ENCODE assay signal across 8 mouse cellular contexts in genomic region chr13:23586940-23587225, GRCm38 (mm10). TPM values are rescaled to one million over a fixed set of nuclear protein-coding genes. Genes with fewer than 3 reads are reported as not detected.
DNase-seq lines count a peak whose midpoint lies in the region; ATAC-seq and TF ChIP-seq lines count a peak whose summit lies in the region.

No protein-coding gene starts in this region.

- TF ChIP-seq POLR2A in cerebellum, adult 2 months (IDR thresholded peaks at IDR 0.05; ENCODE audit: borderline replicate concordance, insufficient read depth, low read length), result no peak

- H3K4me1 ChIP-seq in kidney, embryonic 15.5 days, result peaks cover 31% of the 10 kb centered on the region
- peaks cover 11% of the 10 kb centered on the region; the same call in 1 of the 2 replicates for H3K4me1 ChIP-seq in brown adipose tissue, adult 24 weeks (ENCODE audit: control insufficient read depth, insufficient read depth, insufficient read length, low read length)
- H3K4me1 ChIP-seq in cerebellum, adult 2 months (ENCODE audit: control insufficient read depth, insufficient read depth, low read length), result no peaks in the 10 kb centered on the region

- no peak for ATAC-seq in kidney, embryonic 15.5 days (replicated peaks; ENCODE audit: low FRiP score)

- no peak for DNase-seq in kidney, postnatal 25 days
- DNase-seq in induced T-regulatory cell, adult 2 months (ENCODE audit: low read depth), result peak; percentile 58
- DNase-seq in naive thymus-derived CD4-positive, alpha-beta T cell, adult 2 months (ENCODE audit: low read depth), result peak; percentile 30
- DNase-seq in layer of hippocampus, adult 9-10 months (ENCODE audit: low spot score), result no peak
- DNase-seq in cerebellum, adult 2 months, result no peak
- DNase-seq in left cerebral cortex, postnatal 4 days, result no peak

- WGBS in kidney, embryonic 15.5 days, result 3% methylated on average over 1 of the region's 1 CpGs
- 14% methylated on average over 1 of the region's 1 CpGs for whole genome bisulfite sequencing in cerebellum, adult 2 months

- no peaks in the 10 kb centered on the region for H3K9me3 ChIP-seq in kidney, embryonic 15.5 days (replicated peaks)

- intact Hi-C loops in left cerebral cortex, postnatal 4 days (cut with DNase I), result no loop called here

- H3K4me3 ChIP-seq in kidney, embryonic 15.5 days (replicated peaks), result peak overlapping the region; percentile 49
- peak overlapping the region; percentile 66 for H3K4me3 ChIP-seq in brown adipose tissue, adult 24 weeks (ENCODE audit: insufficient read depth, low read depth, low read length)
- H3K4me3 ChIP-seq in cerebellum, adult 2 months (replicated peaks; ENCODE audit: insufficient read depth, low read depth, low read length), result no peak overlapping the region

- peak overlapping the region; percentile 53 for H3K9ac ChIP-seq in kidney, embryonic 15.5 days

- no peaks in the 10 kb centered on the region for H3K36me3 ChIP-seq in kidney, embryonic 15.5 days

- no peak for TF ChIP-seq CTCF in cerebellum, adult 2 months (IDR thresholded peaks at IDR 0.05; ENCODE audit: borderline replicate concordance, insufficient read depth, low read depth, low read length)

- peak overlapping the region; percentile 59 for H3K4me2 ChIP-seq in kidney, embryonic 15.5 days

- H3K27ac ChIP-seq in kidney, embryonic 15.5 days, result peak overlapping the region; percentile 98
- no peak overlapping the region for H3K27ac ChIP-seq in brown adipose tissue, adult 24 weeks (replicated peaks; ENCODE audit: low read depth, low read length)
- H3K27ac ChIP-seq in cerebellum, adult 2 months (ENCODE audit: insufficient read depth, low read length), result no peak overlapping the region

- H3K27me3 ChIP-seq in kidney, embryonic 15.5 days, result no peaks in the 10 kb centered on the region
- no peaks in the 10 kb centered on the region for H3K27me3 ChIP-seq in cerebellum, adult 2 months (ENCODE audit: control insufficient read depth, insufficient read depth, low read length)

RNA-seq across cellular contexts. Expression of gene Hist1h4d, which starts 5.5 kb away (rescaled TPM):
- polyA plus RNA-seq in kidney, embryonic 15.5 days (2015; fragmentation: Nextera tagmentation; extraction: Ambion mirVana), result 123 and 142 TPM in 2 replicates
- not detected in 2 replicates for polyA plus RNA-seq in brown adipose tissue, adult 24 weeks (2012; ENCODE audit: insufficient read depth, insufficient read length, missing spikeins)
- 5.8 and 8.0 TPM in 2 replicates for polyA plus RNA-seq in cerebellum, adult 2 months (2012; rRNA removed)
- total RNA-seq in left cerebral cortex, postnatal 4 days (2021), result 100 to 1,000 TPM; 177 to 192 TPM

RNA-seq across cellular contexts. Expression of gene Hist1h3d, which starts 11.3 kb away (rescaled TPM):
- 6.5 and 7.5 TPM in 2 replicates for polyA plus RNA-seq in kidney, embryonic 15.5 days (2015; fragmentation: Nextera tagmentation; extraction: Ambion mirVana)
- 1.1 and 2.5 TPM in 2 replicates for polyA plus RNA-seq in brown adipose tissue, adult 24 weeks (2012; ENCODE audit: insufficient read depth, insufficient read length, missing spikeins)
- polyA plus RNA-seq in cerebellum, adult 2 months (2012; rRNA removed), result 2.0 and 2.8 TPM in 2 replicates
- 10 to 100 TPM; 18.8 to 24.3 TPM for total RNA-seq in left cerebral cortex, postnatal 4 days (2021)

RNA-seq across cellular contexts. Expression of gene Hist1h2ad, which starts 12.7 kb away (rescaled TPM):
- polyA plus RNA-seq in kidney, embryonic 15.5 days (2015; fragmentation: Nextera tagmentation; extraction: Ambion mirVana), result 3.6 TPM in 2 replicates
- polyA plus RNA-seq in brown adipose tissue, adult 24 weeks (2012; ENCODE audit: insufficient read depth, insufficient read length, missing spikeins), result not detected in 2 replicates
- 1.2 and 1.9 TPM in 2 replicates for polyA plus RNA-seq in cerebellum, adult 2 months (2012; rRNA removed)
- 10 to 100 TPM; 18.6 to 25.5 TPM for total RNA-seq in left cerebral cortex, postnatal 4 days (2021)

RNA-seq across cellular contexts. Expression of gene Hist1h2bf, which starts 12.9 kb away (rescaled TPM):
- 6.0 and 6.9 TPM in 2 replicates for polyA plus RNA-seq in kidney, embryonic 15.5 days (2015; fragmentation: Nextera tagmentation; extraction: Ambion mirVana)
- 4.4 TPM in 1 of 2 replicates, not detected in the other for polyA plus RNA-seq in brown adipose tissue, adult 24 weeks (2012; ENCODE audit: insufficient read depth, insufficient read length, missing spikeins)
- 0.65 and 0.98 TPM in 2 replicates for polyA plus RNA-seq in cerebellum, adult 2 months (2012; rRNA removed)
- 100 to 1,000 TPM in 1 of 2 experiments, 10 to 100 TPM in 1; 87.5 to 105 TPM for total RNA-seq in left cerebral cortex, postnatal 4 days (2021)

RNA-seq across cellular contexts. Expression of gene Hist1h2bg, which starts 15.7 kb away (rescaled TPM):
- polyA plus RNA-seq in kidney, embryonic 15.5 days (2015; fragmentation: Nextera tagmentation; extraction: Ambion mirVana), result 10.6 and 10.9 TPM in 2 replicates
- not detected in 2 replicates for polyA plus RNA-seq in brown adipose tissue, adult 24 weeks (2012; ENCODE audit: insufficient read depth, insufficient read length, missing spikeins)
- polyA plus RNA-seq in cerebellum, adult 2 months (2012; rRNA removed), result 7.3 and 9.3 TPM in 2 replicates
- 100 to 1,000 TPM; 203 to 225 TPM for total RNA-seq in left cerebral cortex, postnatal 4 days (2021)

Comparison
In these comparisons a context has a peak if more than half of its experiments do, and no peak if none do; other contexts are left out.
1. DNase-seq: peak in induced T-regulatory cell, adult 2 months (single experiment) and naive thymus-derived CD4-positive, alpha-beta T cell, adult 2 months (single experiment); none in kidney, postnatal 25 days (0 of 2), layer of hippocampus, adult 9-10 months (single experiment), cerebellum, adult 2 months (0 of 2) and left cerebral cortex, postnatal 4 days (single experiment).
2. RNA of gene Hist1h4d, which starts 5.5 kb away (polyA plus RNA-seq): 123 to 142 TPM in kidney, embryonic 15.5 days; 5.8 to 8.0 TPM in cerebellum, adult 2 months and not detected in brown adipose tissue, adult 24 weeks; every median in the first group is over 10 times any median in the second.